19 mouse cellular contexts compared by ENCODE assay signal in the genomic region with DNA sequence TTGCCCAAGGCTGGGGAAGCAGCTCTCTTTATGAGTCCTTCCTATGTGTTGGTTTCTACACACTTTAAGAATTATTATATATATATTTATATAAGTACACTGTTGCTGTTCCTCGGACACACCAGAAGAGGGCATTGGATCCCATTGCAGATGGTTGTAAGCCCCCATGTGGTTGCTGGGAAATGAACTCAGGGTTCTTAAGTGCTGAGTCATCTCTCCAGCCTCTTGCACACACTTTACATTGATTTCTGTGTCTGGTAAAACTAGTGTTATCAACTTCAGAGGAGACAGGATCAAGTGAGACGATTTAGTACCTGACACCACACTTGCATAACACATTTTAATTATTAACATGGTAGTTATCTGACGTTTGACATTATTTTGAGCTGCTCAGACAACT.
"Had no signal": no experiment of that assay in that cellular context is flagged by ENCODE, and none has a peak within 500 bp of the region (broad histone marks: within the 10 kb centered on the region; RNA-seq: fewer than 3 reads in every experiment).

No protein-coding gene starts in this region.

- H3K9me3 ChIP-seq: limb, embryonic 15.5 days; midbrain, embryonic 12.5 days; midbrain, embryonic 15.5 days; stomach, embryonic 15.5 days had no signal

- DNase-seq: kidney, adult 18-20 months; kidney, adult 9 months; kidney, postnatal 14 days; layer of hippocampus, adult 9-11 months; layer of hippocampus, postnatal 36 days; lung, adult 2 months; lung, postnatal 14 days; lung, postnatal 4 days; right cerebral cortex, adult 18-20 months; right cerebral cortex, postnatal 14 days; spleen, adult 18-20 months; thymus, postnatal 25 days had no signal

- H3K27ac ChIP-seq: left cerebral cortex, adult 2 months; limb, embryonic 12.5 days; limb, embryonic 15.5 days; midbrain, embryonic 12.5 days; midbrain, embryonic 15.5 days; stomach, embryonic 15.5 days had no signal

- H3K36me3 ChIP-seq: limb, embryonic 12.5 days; limb, embryonic 15.5 days; midbrain, embryonic 12.5 days; midbrain, embryonic 15.5 days; stomach, embryonic 15.5 days had no signal

- H3K27me3 ChIP-seq: limb, embryonic 12.5 days; limb, embryonic 15.5 days; midbrain, embryonic 12.5 days; midbrain, embryonic 15.5 days; stomach, embryonic 15.5 days had no signal

- ATAC-seq: midbrain, embryonic 15.5 days had no signal

- H3K9ac ChIP-seq: limb, embryonic 12.5 days; limb, embryonic 15.5 days; midbrain, embryonic 12.5 days; midbrain, embryonic 15.5 days; stomach, embryonic 15.5 days had no signal

- H3K4me1 ChIP-seq: limb, embryonic 12.5 days; midbrain, embryonic 12.5 days; midbrain, embryonic 15.5 days; stomach, embryonic 15.5 days had no signal

- H3K4me2 ChIP-seq: limb, embryonic 12.5 days; limb, embryonic 15.5 days; liver, embryonic 11.5 days; midbrain, embryonic 12.5 days; midbrain, embryonic 15.5 days; stomach, embryonic 15.5 days had no signal

- H3K4me3 ChIP-seq: left cerebral cortex, adult 2 months; limb, embryonic 12.5 days; limb, embryonic 15.5 days; midbrain, embryonic 12.5 days; midbrain, embryonic 15.5 days; stomach, embryonic 15.5 days had no signal
